Mouse (Mus musculus) midbrain, postnatal 0 days (tissue): ENCODE results near the gene Nipsnap2. TPM values are rescaled to one million over a fixed set of nuclear protein-coding genes. Genes with fewer than 3 reads are reported as not detected.
"Not testable (repeated sequence)": the region's sequence is repeated elsewhere in the genome, so short reads cannot be mapped to it uniquely, and the experiment has no call there.

Source experiments
- ATAC-seq: fragments of 200-750 bp; cut with Nextera tagmentation; 2 replicates; pipeline ENCODE4 v1.8.0; 2017; ENCODE audit warnings: moderate number of reproducible peaks, mild to moderate bottlenecking, moderate TSS enrichment, moderate library complexity; ENCODE audit not compliant: low FRiP score
- DNase-seq: peaks from one replicate; pipeline ENCODE4 v3.0.0-alpha.2; 2015; ENCODE audit warnings: low spot score
- H3K27ac ChIP-seq: fragments of 300-500 bp; sonication (generic); 2 replicates; pipeline ENCODE4 v1.5.1; 2014; ENCODE audit warnings: low read depth, mild to moderate bottlenecking, low read length, mixed read lengths
- H3K27me3 ChIP-seq: fragments of 300-500 bp; sonication (generic); 2 replicates; pipeline ENCODE4 v1.6.1; 2014; ENCODE audit warnings: low read length, control low read depth, mixed read lengths; ENCODE audit not compliant: insufficient read depth
- H3K36me3 ChIP-seq: fragments of 300-500 bp; sonication (generic); 2 replicates; pipeline ENCODE4 v1.6.1; 2014; ENCODE audit warnings: low read length, control low read depth, mixed read lengths; ENCODE audit not compliant: insufficient read depth
- H3K4me1 ChIP-seq: fragments of 300-500 bp; sonication (generic); 2 replicates; pipeline ENCODE4 v1.6.1; 2014; ENCODE audit warnings: mild to moderate bottlenecking, control low read depth, antibody characterized with exemption, low read length, mixed read lengths; ENCODE audit not compliant: insufficient read depth
- H3K4me2 ChIP-seq: fragments of 300-500 bp; sonication (generic); 2 replicates; pipeline ENCODE4 v1.6.1; 2014; ENCODE audit warnings: low read depth, mild to moderate bottlenecking, low read length, mixed read lengths; ENCODE audit not compliant: poor library complexity, severe bottlenecking
- H3K4me3 ChIP-seq: fragments of 300-500 bp; sonication (generic); 2 replicates; pipeline ENCODE4 v1.5.1; 2014; ENCODE audit warnings: low read depth, mild to moderate bottlenecking, low read length, moderate library complexity
- H3K9ac ChIP-seq: fragments of 300-500 bp; sonication (generic); replicated peaks from 2 replicates; pipeline ENCODE4 v1.6.1; 2014; ENCODE audit warnings: mild to moderate bottlenecking, low read length, moderate library complexity, mixed read lengths; ENCODE audit not compliant: poor library complexity, severe bottlenecking
- H3K9me3 ChIP-seq: fragments of 300-500 bp; sonication (generic); 2 replicates; pipeline ENCODE4 v1.6.1; 2016; ENCODE audit warnings: low read length, control low read depth
- CTCF ChIP-seq: IDR thresholded peaks from 2 replicates; pipeline ENCODE4 v1.5.1; 2016; ENCODE audit warnings: antibody characterized with exemption, mild to moderate bottlenecking
- WGBS: fragments of 180-500 bp; shearing (Covaris S2); extraction: QIAGEN DNeasy Blood & Tissue Kit; methylation state at CpG from one replicate; pipeline ENCODE4 v1.1.7; 2014; 5-methylcytosine and 5-hydroxymethylcytosine counted together
- polyA plus RNA-seq: library from polyadenylated mRNA; unstranded; fragments of >200 nt; fragmentation: Nextera tagmentation; extraction: Ambion mirVana; gene quantifications from 2 replicates; pipeline ENCODE4 v1.2.1, GENCODE M21; 2015
- total RNA-seq: library from RNA; depleted of rRNA; stranded (reverse); fragments of >200 nt; gene quantifications from 2 replicates; pipeline ENCODE4 v1.2.3, GENCODE M21; 2014; rRNA removed

Gene Nipsnap2
- total RNA-seq (66.7 and 79.0 TPM in 2 replicates), polyA plus RNA-seq (108 and 109 TPM in 2 replicates)

- peak; percentile 93 for ATAC-seq
- peaks cover 4% of the 10 kb centered on the region; the same call in 1 of the 2 replicates for H3K4me1 ChIP-seq
- no peaks in the 10 kb centered on the region for H3K9me3 ChIP-seq
- peak; percentile 89 for DNase-seq
- H3K9ac ChIP-seq, result peak within 1 kb of the TSS; percentile 96
- TF ChIP-seq CTCF, result peak; percentile 99
- peak within 1 kb of the TSS; percentile 52 for H3K4me2 ChIP-seq
- under 1% methylated on average over 62 of the region's 93 CpGs for WGBS
- H3K36me3 ChIP-seq, result no peaks in the 10 kb centered on the region
- H3K27ac ChIP-seq, result peak within 1 kb of the TSS; percentile 82
- peak within 1 kb of the TSS; percentile 85 for H3K4me3 ChIP-seq
- no peaks in the 10 kb centered on the region for H3K27me3 ChIP-seq
Measured at GRCm38 (mm10) chr5:129724834-129725773, at the start of gene Nipsnap2. Gene Nipsnap2 (plus strand): TSS chr5:129725063.

GRCm38 (mm10) chr5:129685141-129685540, 39.7 kb upstream of the Nipsnap2 start:
- not testable (repeated sequence) for ATAC-seq

GRCm38 (mm10) chr5:129687621-129688020, 37.2 kb upstream of the Nipsnap2 start:
- no peak for DNase-seq
- ATAC-seq, result no peak
- Histone ChIP-seq H3K9ac (no peak overlapping the region), H3K36me3 (no peaks in the 10 kb centered on the region), H3K4me2 (no peak overlapping the region), H3K27me3 (no peaks in the 10 kb centered on the region), H3K9me3 (no peaks in the 10 kb centered on the region), H3K4me3 (no peak overlapping the region), H3K4me1 (no peaks in the 10 kb centered on the region), H3K27ac (no peak overlapping the region)
- WGBS, result 87% methylated on average over 7 of the region's 7 CpGs
- TF ChIP-seq CTCF, result no peak

More at GRCm38 (mm10) chr5:129685141-129685540, 39.7 kb upstream of the Nipsnap2 start:
- DNase-seq, H3K9me3 ChIP-seq, H3K27me3 ChIP-seq, H3K27ac ChIP-seq, H3K4me2 ChIP-seq, H3K4me1 ChIP-seq, H3K9ac ChIP-seq, H3K4me3 ChIP-seq, H3K36me3 ChIP-seq: not testable (repeated sequence)
- WGBS, result 85% methylated on average over 5 of the region's 5 CpGs

DNA sequence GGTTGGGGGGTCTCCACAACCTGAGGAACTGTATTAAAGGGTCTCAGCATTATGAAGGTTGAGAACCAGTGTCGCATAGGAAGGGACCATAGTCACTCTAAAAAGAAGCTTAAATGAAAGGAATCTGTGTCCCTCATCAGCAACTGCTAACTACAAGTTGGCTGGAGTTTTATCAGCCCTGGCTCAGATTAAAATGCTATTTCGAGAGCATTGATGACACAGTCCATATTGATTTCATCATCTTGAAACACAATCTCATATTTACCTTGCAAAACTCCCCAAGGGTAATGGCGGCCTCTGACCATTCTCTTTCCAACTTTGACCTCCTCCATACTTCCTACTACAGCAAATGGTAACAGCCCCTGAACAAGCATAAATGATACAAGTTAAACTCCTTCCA, 34.3 kb upstream of the Nipsnap2 start:
- H3K4me2 ChIP-seq, result no peak overlapping the region
- no peaks in the 10 kb centered on the region for H3K36me3 ChIP-seq
- no peak for ATAC-seq
- no peaks in the 10 kb centered on the region for H3K9me3 ChIP-seq
- TF ChIP-seq CTCF, result no peak
- no peak overlapping the region for H3K9ac ChIP-seq
- WGBS, result 84% methylated on average over 3 of the region's 3 CpGs
- no peak overlapping the region for H3K27ac ChIP-seq
- DNase-seq, result no peak
- no peak overlapping the region for H3K4me3 ChIP-seq
- no peaks in the 10 kb centered on the region for H3K4me1 ChIP-seq
- no peaks in the 10 kb centered on the region for H3K27me3 ChIP-seq

- Histone ChIP-seq H3K36me3 (no peaks in the 10 kb centered on the region), H3K27me3 (no peaks in the 10 kb centered on the region), H3K27ac (no peak overlapping the region), H3K4me3 (no peak overlapping the region), H3K9me3 (no peaks in the 10 kb centered on the region), H3K9ac (no peak overlapping the region), H3K4me1 (no peaks in the 10 kb centered on the region), H3K4me2 (no peak overlapping the region)
- TF ChIP-seq CTCF, result no peak
- WGBS, result 41% methylated on average over 2 of the region's 2 CpGs
- ATAC-seq (no peak), DNase-seq (peak; percentile 4)
Measured at GRCm38 (mm10) chr5:129700506-129700905, 24.4 kb upstream of the Nipsnap2 start.

DNA sequence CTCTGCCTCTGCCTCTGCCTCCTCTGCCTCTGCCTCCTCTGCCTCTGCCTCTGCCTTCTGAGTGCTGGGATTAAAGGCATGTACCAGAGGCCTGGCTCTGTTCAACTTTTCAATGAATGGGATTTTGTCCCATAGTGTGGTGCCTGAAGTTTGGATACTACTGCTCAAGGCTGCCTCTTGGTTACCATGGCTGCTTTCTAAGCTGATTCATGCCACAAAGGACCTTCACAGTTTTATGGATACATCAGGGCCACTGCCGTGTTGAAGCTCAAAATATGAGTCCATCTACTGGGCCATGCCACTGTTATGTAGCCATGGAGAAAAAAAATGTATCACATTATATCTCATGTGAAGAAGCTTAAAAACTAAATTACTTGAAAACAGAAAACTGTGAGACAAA, 23.2 kb upstream of the Nipsnap2 start:
- Histone ChIP-seq H3K4me2 (no peak overlapping the region), H3K27me3 (no peaks in the 10 kb centered on the region), H3K9ac (no peak overlapping the region), H3K27ac (no peak overlapping the region), H3K9me3 (no peaks in the 10 kb centered on the region), H3K4me3 (no peak overlapping the region), H3K36me3 (no peaks in the 10 kb centered on the region), H3K4me1 (no peaks in the 10 kb centered on the region)
- no peak for TF ChIP-seq CTCF
- DNase-seq (no peak), ATAC-seq (no peak)
- WGBS, result 69% methylated on average over 1 of the region's 1 CpGs
